Mouse (Mus musculus) neural tube, embryonic 15.5 days (tissue): Measurements from ENCODE around the gene Hcfc1r1. TPM values are rescaled to one million over a fixed set of nuclear protein-coding genes. Genes with fewer than 3 reads are reported as not detected.
A peak's percentile ranks its signal among the peaks of the same experiment; 100 is the strongest.

Source experiments
- ATAC-seq: fragments of 200-750 bp; cut with Nextera tagmentation; 2 replicates; pipeline ENCODE4 v1.8.0; 2017; ENCODE audit warnings: mild to moderate bottlenecking, moderate TSS enrichment, moderate library complexity; ENCODE audit not compliant: low FRiP score
- H3K27ac ChIP-seq: fragments of 300-500 bp; sonication (generic); replicated peaks from 2 replicates; pipeline ENCODE4 v1.5.1; 2015; ENCODE audit warnings: mild to moderate bottlenecking, inconsistent platforms
- H3K27me3 ChIP-seq: fragments of 300-500 bp; sonication (generic); replicated peaks from 2 replicates; pipeline ENCODE4 v1.6.1; 2015; ENCODE audit warnings: inconsistent platforms
- H3K36me3 ChIP-seq: fragments of 300-500 bp; sonication (generic); 2 replicates; pipeline ENCODE4 v1.6.1; 2015; ENCODE audit warnings: inconsistent platforms
- H3K4me1 ChIP-seq: fragments of 300-500 bp; sonication (generic); 2 replicates; pipeline ENCODE4 v1.6.1; 2015; ENCODE audit warnings: inconsistent platforms
- H3K4me2 ChIP-seq: fragments of 300-500 bp; sonication (generic); 2 replicates; pipeline ENCODE4 v1.6.1; 2015; ENCODE audit warnings: inconsistent platforms, mild to moderate bottlenecking, moderate library complexity
- H3K4me3 ChIP-seq: fragments of 300-500 bp; sonication (generic); replicated peaks from 2 replicates; pipeline ENCODE4 v1.5.1; 2015; ENCODE audit warnings: mild to moderate bottlenecking, inconsistent platforms
- H3K9ac ChIP-seq: fragments of 300-500 bp; sonication (generic); replicated peaks from 2 replicates; pipeline ENCODE4 v1.6.1; 2015; ENCODE audit warnings: mild to moderate bottlenecking, inconsistent platforms
- H3K9me3 ChIP-seq: fragments of 300-500 bp; sonication (generic); replicated peaks from 2 replicates; pipeline ENCODE4 v1.6.1; 2016; ENCODE audit warnings: inconsistent platforms
- WGBS: fragments of 180-500 bp; shearing (Covaris S2); methylation state at CpG from one replicate; pipeline ENCODE4 v1.1.7; 2015; ENCODE audit warnings: mixed read lengths; 5-methylcytosine and 5-hydroxymethylcytosine counted together
- polyA plus RNA-seq: library from polyadenylated mRNA; unstranded; fragments of >200 nt; fragmentation: Nextera tagmentation; extraction: Ambion mirVana; gene quantifications from 2 replicates; pipeline ENCODE4 v1.2.1, GENCODE M21; 2015

Gene Hcfc1r1
- polyA plus RNA-seq, 1 experiment from 2014 or later = 149 TPM

DNA sequence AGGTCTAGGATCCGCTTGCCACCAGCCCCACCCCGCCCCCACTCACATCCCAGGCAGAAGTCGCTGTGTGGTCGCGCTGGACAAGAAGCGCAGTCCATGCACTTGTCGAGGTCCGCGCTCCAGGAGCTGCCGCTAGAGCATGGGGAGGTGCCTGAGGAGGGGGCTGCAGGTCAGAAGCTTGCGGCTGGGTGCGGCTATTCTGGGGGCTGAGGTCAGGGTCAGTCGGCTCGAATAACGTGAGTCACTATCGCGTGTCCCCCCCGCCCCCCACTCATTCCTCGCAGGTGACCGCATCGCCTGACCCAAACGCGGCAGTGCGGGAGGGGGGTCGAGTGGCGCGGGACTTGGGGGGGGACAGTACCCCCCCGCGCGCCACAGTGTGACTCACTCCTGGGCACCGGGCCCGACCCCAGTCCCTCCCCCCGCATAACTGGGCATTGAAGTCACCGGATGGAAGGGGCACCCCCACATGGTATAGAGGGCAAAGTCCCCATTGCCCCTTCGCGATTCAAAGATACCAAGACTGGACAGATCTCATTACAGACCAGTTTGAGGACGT is 3.2 kb downstream of the Hcfc1r1 start:
- whole genome bisulfite sequencing = under 1% methylated on average over 35 of the region's 37 CpGs
- H3K27ac ChIP-seq = no peak overlapping the region
- H3K27me3 ChIP-seq = peaks cover 59% of the 10 kb centered on the region
- H3K9ac ChIP-seq = peak overlapping the region; percentile 57
- peak overlapping the region; percentile 95 for H3K4me2 ChIP-seq
- no peaks in the 10 kb centered on the region for H3K9me3 ChIP-seq
- peak overlapping the region; percentile 53 for H3K4me3 ChIP-seq
- no peaks in the 10 kb centered on the region for H3K36me3 ChIP-seq
- H3K4me1 ChIP-seq = peaks cover 57% of the 10 kb centered on the region
- no peak for ATAC-seq

GRCm38 (mm10) chr17:23677236-23677679 is 3.9 kb downstream of the Hcfc1r1 start, which contains the start of gene Tnfrsf12a:
Gene Tnfrsf12a, minus strand, starts transcription at chr17:23677468.
- ATAC-seq = peak; percentile 21; the same call in 1 of the 2 replicates
- Histone ChIP-seq H3K36me3 (no peaks in the 10 kb centered on the region), H3K27me3 (peaks cover 66% of the 10 kb centered on the region), H3K27ac (no peak within 1 kb of the TSS), H3K4me2 (peak within 1 kb of the TSS; percentile 95), H3K9me3 (no peaks in the 10 kb centered on the region), H3K4me3 (peak within 1 kb of the TSS; percentile 53), H3K4me1 (peaks cover 54% of the 10 kb centered on the region), H3K9ac (peak within 1 kb of the TSS; percentile 57)
- WGBS = under 1% methylated on average over 34 of the region's 34 CpGs

- Histone ChIP-seq H3K4me1 (peaks cover 46% of the 10 kb centered on the region), H3K36me3 (no peaks in the 10 kb centered on the region), H3K27ac (no peak within 1 kb of the TSS), H3K4me2 (peak within 1 kb of the TSS; percentile 11), H3K9ac (no peak within 1 kb of the TSS), H3K9me3 (no peaks in the 10 kb centered on the region), H3K27me3 (peaks cover 86% of the 10 kb centered on the region), H3K4me3 (0 out of 2 replicates have a peak within 1 kb of the TSS, but pooled peaks have one; percentile 0)
- 3% methylated on average over 38 of the region's 38 CpGs for WGBS
- ATAC-seq = no peak
Measured at GRCm38 (mm10) chr17:23679127-23679835, 5.9 kb downstream of the Hcfc1r1 start, which contains the start of gene Cldn6. Gene Cldn6, plus strand, starts transcription at chr17:23679249.

GRCm38 (mm10) chr17:23680336-23680735 is 6.9 kb downstream of the Hcfc1r1 start:
- Histone ChIP-seq H3K9me3 (no peaks in the 10 kb centered on the region), H3K27me3 (peaks cover 89% of the 10 kb centered on the region), H3K27ac (no peak overlapping the region), H3K4me3 (no peak overlapping the region), H3K4me1 (peaks cover 35% of the 10 kb centered on the region), H3K36me3 (no peaks in the 10 kb centered on the region), H3K9ac (no peak overlapping the region), H3K4me2 (no peak overlapping the region)
- 66% methylated on average over 9 of the region's 9 CpGs for WGBS
- no peak for ATAC-seq

DNA sequence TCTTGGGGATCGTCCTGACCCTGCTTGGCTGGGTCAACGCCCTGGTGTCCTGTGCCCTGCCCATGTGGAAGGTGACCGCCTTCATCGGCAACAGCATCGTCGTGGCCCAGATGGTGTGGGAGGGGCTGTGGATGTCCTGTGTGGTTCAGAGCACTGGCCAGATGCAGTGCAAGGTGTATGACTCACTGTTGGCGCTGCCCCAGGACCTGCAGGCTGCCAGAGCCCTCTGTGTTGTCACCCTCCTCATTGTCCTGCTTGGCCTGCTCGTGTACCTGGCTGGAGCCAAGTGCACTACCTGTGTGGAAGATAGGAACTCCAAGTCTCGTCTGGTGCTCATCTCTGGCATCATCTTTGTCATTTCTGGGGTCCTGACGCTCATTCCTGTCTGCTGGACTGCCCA is 7.7 kb downstream of the Hcfc1r1 start:
- no peak overlapping the region for H3K4me3 ChIP-seq
- peaks cover 83% of the 10 kb centered on the region for H3K27me3 ChIP-seq
- H3K36me3 ChIP-seq = no peaks in the 10 kb centered on the region
- no peak overlapping the region for H3K4me2 ChIP-seq
- peaks cover 28% of the 10 kb centered on the region for H3K4me1 ChIP-seq
- WGBS = 77% methylated on average over 10 of the region's 10 CpGs
- no peak overlapping the region for H3K27ac ChIP-seq
- ATAC-seq = no peak
- no peak overlapping the region for H3K9ac ChIP-seq
- H3K9me3 ChIP-seq = no peaks in the 10 kb centered on the region

DNA sequence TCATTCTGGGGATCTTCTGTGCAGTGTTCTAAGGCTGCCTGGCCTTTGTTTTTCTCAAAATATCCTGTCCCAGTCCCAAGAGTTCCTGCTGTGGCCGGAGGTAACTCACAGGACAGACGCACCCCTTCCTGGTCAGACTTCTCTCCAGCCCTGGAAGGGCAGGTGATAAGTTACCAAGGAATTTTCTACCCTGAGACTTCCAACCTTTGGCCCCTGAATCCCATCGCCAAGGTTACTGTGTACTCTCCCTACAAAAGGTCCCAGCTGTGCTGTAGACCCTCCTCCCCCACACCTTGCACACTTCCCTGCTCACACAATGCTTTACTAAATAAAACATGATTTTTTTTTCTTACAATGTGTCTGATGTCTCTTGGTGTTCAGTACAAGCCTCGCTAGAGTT is 8.7 kb downstream of the Hcfc1r1 start:
- no peaks in the 10 kb centered on the region for H3K9me3 ChIP-seq
- WGBS = 65% methylated on average over 4 of the region's 4 CpGs

DNA sequence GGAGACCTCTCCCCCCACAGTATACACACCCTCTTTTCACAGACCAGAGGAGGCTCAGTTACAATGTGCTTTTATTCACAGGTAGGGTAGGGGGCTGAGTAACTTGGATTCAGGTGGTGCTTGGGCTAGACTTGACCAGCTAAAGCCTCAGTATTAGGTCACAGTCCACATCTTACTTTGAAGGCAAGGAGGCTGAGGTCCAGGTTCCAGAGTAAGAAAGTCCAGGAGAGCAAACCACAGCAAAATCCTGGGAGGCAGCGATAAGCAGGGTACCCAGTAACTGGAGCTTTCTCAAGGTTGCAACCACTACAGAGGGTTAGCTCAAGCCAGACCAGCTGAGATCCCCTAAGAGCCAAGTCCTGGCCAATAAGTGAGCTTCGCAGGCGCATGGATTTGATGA is 9.1 kb downstream of the Hcfc1r1 start:
- 65% methylated on average over 3 of the region's 3 CpGs for WGBS
- H3K36me3 ChIP-seq = no peaks in the 10 kb centered on the region
- H3K4me2 ChIP-seq = no peak overlapping the region
- H3K4me1 ChIP-seq = peaks cover 13% of the 10 kb centered on the region
- H3K9me3 ChIP-seq = no peaks in the 10 kb centered on the region
- H3K27ac ChIP-seq = no peak overlapping the region
- no peak for ATAC-seq
- H3K9ac ChIP-seq = no peak overlapping the region
- H3K27me3 ChIP-seq = peaks cover 74% of the 10 kb centered on the region
- no peak overlapping the region for H3K4me3 ChIP-seq

More for the DNA sequence above, 8.7 kb downstream of the Hcfc1r1 start:
- Histone ChIP-seq H3K4me1 (peaks cover 18% of the 10 kb centered on the region), H3K36me3 (no peaks in the 10 kb centered on the region), H3K27me3 (peaks cover 75% of the 10 kb centered on the region), H3K27ac (no peak overlapping the region), H3K9ac (no peak overlapping the region), H3K4me3 (no peak overlapping the region), H3K4me2 (no peak overlapping the region)
- ATAC-seq = no peak

GRCm38 (mm10) chr17:23683226-23683625 is 9.8 kb downstream of the Hcfc1r1 start:
- no peaks in the 10 kb centered on the region for H3K9me3 ChIP-seq
- H3K4me2 ChIP-seq = no peak overlapping the region
- 16% methylated on average over 15 of the region's 15 CpGs for WGBS
- peaks cover 11% of the 10 kb centered on the region for H3K4me1 ChIP-seq
- peaks cover 68% of the 10 kb centered on the region for H3K27me3 ChIP-seq
- no peaks in the 10 kb centered on the region for H3K36me3 ChIP-seq
- H3K4me3 ChIP-seq = no peak overlapping the region
- no peak overlapping the region for H3K9ac ChIP-seq
- ATAC-seq = 0 out of 2 replicates have a peak, but pooled peaks have one; percentile 35
- no peak overlapping the region for H3K27ac ChIP-seq

DNA sequence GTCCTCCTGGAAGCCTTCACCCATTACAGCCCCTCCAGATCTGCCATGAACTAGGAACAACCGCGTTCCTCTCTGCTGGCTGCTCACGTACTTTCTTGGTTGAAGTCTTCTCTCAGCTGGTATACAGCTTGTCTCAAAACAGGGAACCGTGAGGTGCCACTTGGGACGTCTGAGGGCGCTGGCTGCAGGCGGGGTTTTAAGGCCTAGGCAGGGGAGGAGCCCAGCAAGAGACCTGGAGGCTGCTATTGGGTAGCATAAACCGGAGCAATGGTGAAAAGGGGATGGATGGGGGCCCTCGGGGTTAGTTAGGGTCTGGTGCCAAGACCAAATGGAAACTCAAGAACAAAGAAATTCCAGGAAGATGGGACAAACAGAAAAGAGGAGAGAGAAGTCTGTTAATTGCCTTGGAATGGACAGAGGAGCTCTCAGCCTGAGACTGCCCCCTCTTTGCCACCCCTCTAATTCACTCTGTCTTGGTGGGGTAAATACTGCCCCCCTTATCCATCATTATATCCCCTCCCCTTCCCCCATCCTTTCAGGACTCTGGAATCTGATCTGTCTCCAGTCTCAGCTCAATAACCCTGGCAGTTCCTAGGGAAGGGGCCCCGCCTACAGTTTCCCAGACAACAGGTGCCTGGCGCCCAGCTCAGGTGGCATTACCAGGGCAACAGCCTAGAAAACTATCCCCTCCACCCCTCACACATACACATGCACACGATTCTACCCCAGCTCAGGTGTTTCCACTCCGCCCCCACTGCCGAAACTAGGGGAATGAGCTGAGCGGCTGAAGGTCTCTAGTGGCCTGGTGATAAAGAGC is 10.7 kb downstream of the Hcfc1r1 start, which contains the start of gene Cldn9:
TSS of gene Cldn9 (minus strand) at position 171 of the 817 bp plus-strand sequence.
- ATAC-seq = no peak
- no peaks in the 10 kb centered on the region for H3K36me3 ChIP-seq
- H3K4me1 ChIP-seq = peaks cover 11% of the 10 kb centered on the region
- no peak within 1 kb of the TSS for H3K4me2 ChIP-seq
- no peak within 1 kb of the TSS for H3K4me3 ChIP-seq
- WGBS = 12% methylated on average over 15 of the region's 15 CpGs
- H3K9me3 ChIP-seq = no peaks in the 10 kb centered on the region
- no peak within 1 kb of the TSS for H3K9ac ChIP-seq
- peaks cover 60% of the 10 kb centered on the region for H3K27me3 ChIP-seq
- no peak within 1 kb of the TSS for H3K27ac ChIP-seq

DNA sequence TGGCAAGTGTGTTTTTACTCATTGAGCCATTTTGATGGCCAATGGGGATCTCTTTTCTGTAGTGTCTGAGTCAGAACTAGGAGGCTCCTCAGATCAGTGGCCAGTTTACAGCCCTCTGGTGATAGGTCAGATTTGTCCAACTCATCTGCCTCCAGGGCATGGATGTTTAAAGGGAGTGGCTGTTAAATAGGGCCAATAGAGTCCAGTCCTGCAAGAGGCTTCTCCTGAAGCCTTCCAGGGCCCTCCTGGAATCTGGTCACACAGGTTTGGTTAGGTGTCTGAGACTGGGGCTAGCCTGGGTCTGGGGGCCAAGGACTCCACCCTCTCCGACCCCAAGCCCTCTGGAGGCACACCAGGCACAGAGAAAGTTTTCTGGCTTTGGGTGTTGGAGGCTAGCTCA is 21.1 kb downstream of the Hcfc1r1 start:
- Histone ChIP-seq H3K27me3 (peaks cover 25% of the 10 kb centered on the region), H3K36me3 (no peaks in the 10 kb centered on the region), H3K4me3 (no peak overlapping the region), H3K27ac (no peak overlapping the region), H3K9me3 (no peaks in the 10 kb centered on the region), H3K9ac (no peak overlapping the region), H3K4me1 (peaks cover 7% of the 10 kb centered on the region), H3K4me2 (no peak overlapping the region)
- WGBS = 71% methylated on average over 1 of the region's 1 CpGs
- no peak for ATAC-seq

- Histone ChIP-seq H3K9me3 (no peaks in the 10 kb centered on the region), H3K4me1 (peaks cover 12% of the 10 kb centered on the region), H3K36me3 (no peaks in the 10 kb centered on the region), H3K4me3 (no peak overlapping the region), H3K9ac (no peak overlapping the region), H3K27ac (no peak overlapping the region), H3K4me2 (no peak overlapping the region), H3K27me3 (peaks cover 25% of the 10 kb centered on the region)
- 12% methylated on average over 3 of the region's 3 CpGs for WGBS
- ATAC-seq = no peak
Measured at GRCm38 (mm10) chr17:23695801-23696200, 22.4 kb downstream of the Hcfc1r1 start.
